Mouse (Mus musculus) heart, embryonic 13.5 days (tissue): ENCODE measurements around the gene Srebf2. TPM values are rescaled to one million over a fixed set of nuclear protein-coding genes. Genes with fewer than 3 reads are reported as not detected.
"Not testable (repeated sequence)": the region's sequence is repeated elsewhere in the genome, so short reads cannot be mapped to it uniquely, and the experiment has no call there.

ENCODE experiments used
- ATAC-seq: fragments of 200-750 bp; cut with Nextera tagmentation; 2 replicates; pipeline ENCODE4 v1.8.0; 2017; ENCODE audit warnings: moderate TSS enrichment; ENCODE audit not compliant: insufficient number of reproducible peaks, low FRiP score, low TSS enrichment; ENCODE audit errors: extremely low read depth
- H3K27ac ChIP-seq: fragments of 300-500 bp; sonication (generic); replicated peaks from 2 replicates; pipeline ENCODE4 v1.5.1; 2015; ENCODE audit warnings: moderate library complexity, mild to moderate bottlenecking, inconsistent platforms
- H3K27me3 ChIP-seq: fragments of 300-500 bp; sonication (generic); replicated peaks from 2 replicates; pipeline ENCODE4 v1.6.1; 2015; ENCODE audit warnings: mild to moderate bottlenecking, inconsistent platforms
- H3K36me3 ChIP-seq: fragments of 300-500 bp; sonication (generic); 2 replicates; pipeline ENCODE4 v1.6.1; 2015; ENCODE audit warnings: mild to moderate bottlenecking, inconsistent platforms
- H3K4me1 ChIP-seq: fragments of 300-500 bp; sonication (generic); 2 replicates; pipeline ENCODE4 v1.6.1; 2015; ENCODE audit warnings: inconsistent platforms
- H3K4me2 ChIP-seq: fragments of 300-500 bp; sonication (generic); 2 replicates; pipeline ENCODE4 v1.6.1; 2015; ENCODE audit warnings: inconsistent platforms, mild to moderate bottlenecking, moderate library complexity
- H3K4me3 ChIP-seq: fragments of 300-500 bp; sonication (generic); 2 replicates; pipeline ENCODE4 v1.5.1; 2015; ENCODE audit warnings: moderate library complexity, mild to moderate bottlenecking, inconsistent platforms
- H3K9ac ChIP-seq: fragments of 300-500 bp; sonication (generic); 2 replicates; pipeline ENCODE4 v1.6.1; 2015; ENCODE audit warnings: inconsistent platforms, mild to moderate bottlenecking, moderate library complexity
- H3K9me3 ChIP-seq: fragments of 300-500 bp; sonication (generic); 2 replicates; pipeline ENCODE4 v1.6.1; 2016; ENCODE audit warnings: inconsistent platforms
- WGBS: fragments of 180-500 bp; shearing (Covaris S2); methylation state at CpG from one replicate; pipeline ENCODE4 v1.1.7; 2015; ENCODE audit warnings: mixed read lengths; 5-methylcytosine and 5-hydroxymethylcytosine counted together
- polyA plus RNA-seq: library from polyadenylated mRNA; unstranded; fragments of >200 nt; fragmentation: Nextera tagmentation; extraction: Ambion mirVana; gene quantifications from 2 replicates; pipeline ENCODE4 v1.2.1, GENCODE M21; 2015

Srebf2 gene
- polyA plus RNA-seq: 89.4 and 92.6 TPM in 2 replicates

GRCm38 (mm10) chr15:82146770-82147610, at the start of gene Srebf2:
TSS of gene Srebf2 (plus strand) at chr15:82147181.
- peak within 1 kb of the TSS; percentile 89 for H3K9ac ChIP-seq
- peak within 1 kb of the TSS; percentile 95 for H3K27ac ChIP-seq
- ATAC-seq: peak; percentile 96
- WGBS: under 1% methylated on average over 61 of the region's 79 CpGs
- H3K4me1 ChIP-seq: peaks cover 52% of the 10 kb centered on the region
- peak within 1 kb of the TSS; percentile 82 for H3K4me2 ChIP-seq
- no peaks in the 10 kb centered on the region for H3K27me3 ChIP-seq
- H3K4me3 ChIP-seq: peak within 1 kb of the TSS; percentile 92
- no peaks in the 10 kb centered on the region for H3K9me3 ChIP-seq
- peaks cover 5% of the 10 kb centered on the region; the same call in 1 of the 2 replicates for H3K36me3 ChIP-seq

GRCm38 (mm10) chr15:82106953-82107555, 39.9 kb upstream of the Srebf2 start:
- no peak for ATAC-seq
- Histone ChIP-seq H3K4me2 (no peak overlapping the region), H3K4me1 (no peaks in the 10 kb centered on the region), H3K27me3 (peaks cover 52% of the 10 kb centered on the region), H3K9me3 (no peaks in the 10 kb centered on the region), H3K9ac (no peak overlapping the region), H3K36me3 (no peaks in the 10 kb centered on the region), H3K27ac (no peak overlapping the region), H3K4me3 (no peak overlapping the region)
- WGBS: 12% methylated on average over 8 of the region's 8 CpGs

- Histone ChIP-seq H3K36me3 (no peaks in the 10 kb centered on the region), H3K27ac (no peak overlapping the region), H3K9me3 (no peaks in the 10 kb centered on the region), H3K4me2 (no peak overlapping the region), H3K4me3 (no peak overlapping the region), H3K4me1 (no peaks in the 10 kb centered on the region), H3K27me3 (peaks cover 19% of the 10 kb centered on the region; the same call in 1 of the 2 replicates), H3K9ac (no peak overlapping the region)
- WGBS: 80% methylated on average over 8 of the region's 8 CpGs
- no peak for ATAC-seq
Measured at GRCm38 (mm10) chr15:82120544-82120943, 26.4 kb upstream of the Srebf2 start.

- H3K4me3 ChIP-seq, H3K9me3 ChIP-seq, H3K36me3 ChIP-seq, H3K9ac ChIP-seq, ATAC-seq, H3K27ac ChIP-seq: not testable (repeated sequence)
- Histone ChIP-seq H3K4me1 (peaks cover 14% of the 10 kb centered on the region), H3K27me3 (peaks cover 12% of the 10 kb centered on the region; the same call in 1 of the 2 replicates), H3K4me2 (peak overlapping the region; percentile 81)
- WGBS: 77% methylated on average over 4 of the region's 4 CpGs
Measured at GRCm38 (mm10) chr15:82126690-82127089, 20.3 kb upstream of the Srebf2 start.

GRCm38 (mm10) chr15:82127426-82128374, 19.3 kb upstream of the Srebf2 start, which contains the start of gene Ccdc134:
TSS of gene Ccdc134 (plus strand) at chr15:82127922.
- Histone ChIP-seq H3K4me3 (peak within 1 kb of the TSS; percentile 77), H3K4me2 (peak within 1 kb of the TSS; percentile 81), H3K9me3 (no peaks in the 10 kb centered on the region), H3K27me3 (peaks cover 12% of the 10 kb centered on the region; the same call in 1 of the 2 replicates), H3K27ac (peak within 1 kb of the TSS; percentile 71), H3K36me3 (peaks cover 8% of the 10 kb centered on the region; the same call in 1 of the 2 replicates), H3K9ac (peak within 1 kb of the TSS; percentile 85), H3K4me1 (peaks cover 14% of the 10 kb centered on the region)
- peak; percentile 97 for ATAC-seq
- WGBS: under 1% methylated on average over 74 of the region's 74 CpGs

- H3K27ac ChIP-seq: peak overlapping the region; percentile 71; the same call in 1 of the 2 replicates
- ATAC-seq: no peak
- peak overlapping the region; percentile 85 for H3K9ac ChIP-seq
- peaks cover 12% of the 10 kb centered on the region; the same call in 1 of the 2 replicates for H3K27me3 ChIP-seq
- peak overlapping the region; percentile 77 for H3K4me3 ChIP-seq
- WGBS: 1% methylated on average over 5 of the region's 5 CpGs
- no peaks in the 10 kb centered on the region for H3K9me3 ChIP-seq
- H3K36me3 ChIP-seq: peaks cover 8% of the 10 kb centered on the region; the same call in 1 of the 2 replicates
- H3K4me2 ChIP-seq: peak overlapping the region; percentile 81
- H3K4me1 ChIP-seq: peaks cover 14% of the 10 kb centered on the region
Measured at GRCm38 (mm10) chr15:82128398-82128797, 18.6 kb upstream of the Srebf2 start.

- Histone ChIP-seq H3K9ac (no peak overlapping the region), H3K4me3 (no peak overlapping the region), H3K4me2 (no peak overlapping the region), H3K9me3 (no peaks in the 10 kb centered on the region), H3K27ac (no peak overlapping the region), H3K36me3 (peaks cover 8% of the 10 kb centered on the region; the same call in 1 of the 2 replicates), H3K4me1 (peaks cover 20% of the 10 kb centered on the region), H3K27me3 (peaks cover 3% of the 10 kb centered on the region; the same call in 1 of the 2 replicates)
- WGBS: 55% methylated on average over 7 of the region's 7 CpGs
- ATAC-seq: no peak
Measured at GRCm38 (mm10) chr15:82130599-82130998, 16.4 kb upstream of the Srebf2 start.

- Histone ChIP-seq H3K36me3 (peaks cover 12% of the 10 kb centered on the region), H3K4me2 (no peak overlapping the region), H3K4me3 (no peak overlapping the region), H3K27ac (no peak overlapping the region), H3K9ac (no peak overlapping the region), H3K9me3 (no peaks in the 10 kb centered on the region), H3K4me1 (peaks cover 14% of the 10 kb centered on the region), H3K27me3 (no peaks in the 10 kb centered on the region; the same call in 1 of the 2 replicates)
- WGBS: 63% methylated on average over 4 of the region's 4 CpGs
- ATAC-seq: no peak
Measured at GRCm38 (mm10) chr15:82135372-82135771, 11.6 kb upstream of the Srebf2 start.

- 49% methylated on average over 4 of the region's 4 CpGs for WGBS
- Histone ChIP-seq H3K27me3 (no peaks in the 10 kb centered on the region), H3K4me3 (no peak overlapping the region), H3K9me3 (no peaks in the 10 kb centered on the region), H3K27ac (no peak overlapping the region), H3K9ac (no peak overlapping the region), H3K4me1 (peaks cover 25% of the 10 kb centered on the region), H3K4me2 (no peak overlapping the region), H3K36me3 (peaks cover 11% of the 10 kb centered on the region)
- no peak for ATAC-seq
Measured at GRCm38 (mm10) chr15:82138565-82138964, 8.4 kb upstream of the Srebf2 start.

- Histone ChIP-seq H3K4me1 (peaks cover 30% of the 10 kb centered on the region), H3K4me2 (no peak overlapping the region), H3K27me3 (no peaks in the 10 kb centered on the region), H3K9ac (no peak overlapping the region), H3K36me3 (peaks cover 11% of the 10 kb centered on the region), H3K4me3 (no peak overlapping the region), H3K27ac (no peak overlapping the region), H3K9me3 (no peaks in the 10 kb centered on the region)
- no peak for ATAC-seq
- WGBS: 88% methylated on average over 8 of the region's 8 CpGs
Measured at GRCm38 (mm10) chr15:82139196-82139595, 7.8 kb upstream of the Srebf2 start.
